Mouse (Mus musculus): ENCODE measurements around the gene Hint1. TPM values are rescaled to one million over a fixed set of nuclear protein-coding genes. Genes with fewer than 3 reads are reported as not detected.
A peak's percentile ranks its signal among the peaks of the same experiment; 100 is the strongest.

The Hint1 gene
- 603 and 672 TPM in 2 replicates for polyA plus RNA-seq (2015; fragmentation: Nextera tagmentation; extraction: Ambion mirVana)

DNA sequence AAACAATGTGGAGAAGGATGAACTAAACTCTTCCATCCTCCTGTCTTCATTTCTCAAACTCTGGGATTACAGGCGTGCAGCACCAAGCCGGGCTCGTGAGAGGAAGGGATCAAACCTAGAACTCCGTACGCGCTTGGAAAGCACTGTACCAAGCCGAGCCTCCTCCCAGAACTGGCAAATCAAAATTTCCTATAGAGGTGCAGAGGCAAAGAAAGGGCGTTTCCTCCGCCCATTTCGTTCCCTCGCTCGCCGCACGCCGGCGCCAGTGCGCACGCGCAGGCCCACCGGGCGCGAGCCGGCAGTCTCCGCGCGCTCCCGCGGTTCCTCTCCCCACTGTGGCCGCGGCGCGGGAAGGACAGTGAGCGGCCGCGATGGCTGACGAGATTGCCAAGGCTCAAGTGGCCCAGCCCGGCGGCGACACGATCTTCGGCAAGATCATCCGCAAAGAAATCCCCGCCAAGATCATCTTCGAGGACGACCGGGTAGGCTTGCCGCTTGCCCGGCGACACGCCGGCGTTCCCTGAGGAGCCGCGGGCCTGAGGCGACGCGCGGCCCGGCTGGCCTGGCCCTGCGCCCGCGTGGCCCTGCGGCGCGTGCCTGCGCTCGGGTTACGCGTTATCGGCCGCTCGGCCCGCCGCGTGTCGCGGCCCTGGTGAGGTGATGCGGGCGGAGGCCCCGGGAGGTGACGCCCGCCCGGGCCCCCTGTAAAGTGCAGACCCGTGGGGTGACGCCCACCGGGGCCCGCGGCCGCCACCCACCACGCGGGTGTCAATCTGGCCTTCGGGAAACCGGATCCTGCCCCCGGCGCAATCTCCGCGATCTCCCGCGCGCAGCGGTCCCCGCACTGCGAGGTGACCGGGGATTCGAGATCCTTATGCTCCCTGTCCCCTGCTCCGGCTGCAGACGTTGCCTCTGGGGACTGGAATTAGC is at the start of gene Hint1:
Gene Hint1, plus strand, starts transcription at position 265 of the 930 bp plus-strand sequence.
- peak; percentile 85 for ATAC-seq (ENCODE audit: borderline replicate concordance, extremely low read depth, low FRiP score, low TSS enrichment)
- H3K27ac ChIP-seq: peak within 1 kb of the TSS; percentile 89
- H3K36me3 ChIP-seq: peaks cover 20% of the 10 kb centered on the region
- H3K4me1 ChIP-seq: peaks cover 17% of the 10 kb centered on the region
- peak within 1 kb of the TSS; percentile 90 for H3K9ac ChIP-seq
- H3K9me3 ChIP-seq: no peaks in the 10 kb centered on the region
- peak within 1 kb of the TSS; percentile 57 for H3K4me2 ChIP-seq
- peak within 1 kb of the TSS; percentile 80 for H3K4me3 ChIP-seq
- under 1% methylated on average over 107 of the region's 107 CpGs for WGBS
- no peaks in the 10 kb centered on the region for H3K27me3 ChIP-seq

- Histone ChIP-seq H3K9me3 (no peaks in the 10 kb centered on the region), H3K36me3 (no peaks in the 10 kb centered on the region), H3K4me1 (no peaks in the 10 kb centered on the region), H3K4me3 (no peak overlapping the region), H3K27me3 (no peaks in the 10 kb centered on the region), H3K9ac (no peak overlapping the region), H3K27ac (no peak overlapping the region), H3K4me2 (no peak overlapping the region)
- 51% methylated on average over 4 of the region's 4 CpGs for WGBS
- ATAC-seq (ENCODE audit: borderline replicate concordance, extremely low read depth, low FRiP score, low TSS enrichment): no peak
These were observed 48.7 kb upstream of the Hint1 start for GRCm38 (mm10) chr11:54817449-54817848.

- H3K9ac ChIP-seq: no peak overlapping the region
- WGBS: 60% methylated on average over 7 of the region's 7 CpGs
These were observed 46.7 kb upstream of the Hint1 start for GRCm38 (mm10) chr11:54819489-54819888.

DNA sequence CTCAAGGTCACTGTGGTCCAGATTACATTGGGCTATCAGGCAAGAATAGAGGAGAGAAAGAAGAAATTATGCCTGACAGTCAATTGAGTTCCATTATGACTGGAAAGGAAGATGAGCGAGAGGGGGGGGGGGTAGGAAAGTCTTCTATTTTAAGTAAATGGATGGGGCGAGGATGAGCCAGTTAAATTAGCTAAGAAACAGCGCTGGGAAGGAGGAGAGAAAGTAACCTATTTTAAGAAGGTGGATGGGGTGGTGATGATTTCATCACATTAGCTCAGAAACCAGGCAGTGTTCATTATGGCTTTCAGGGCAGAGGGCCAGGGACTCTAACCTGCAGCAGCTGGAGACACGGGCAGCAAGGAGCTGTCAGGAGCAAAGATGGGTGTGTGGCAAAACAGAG is 42.7 kb upstream of the Hint1 start:
- no peak overlapping the region for H3K4me2 ChIP-seq
- WGBS: 65% methylated on average over 4 of the region's 4 CpGs
- H3K9me3 ChIP-seq: no peaks in the 10 kb centered on the region

More at GRCm38 (mm10) chr11:54819489-54819888, 46.7 kb upstream of the Hint1 start:
- Histone ChIP-seq H3K27ac (no peak overlapping the region), H3K9me3 (no peaks in the 10 kb centered on the region), H3K4me2 (no peak overlapping the region), H3K4me1 (no peaks in the 10 kb centered on the region), H3K27me3 (no peaks in the 10 kb centered on the region), H3K4me3 (no peak overlapping the region), H3K36me3 (no peaks in the 10 kb centered on the region)
- ATAC-seq (ENCODE audit: borderline replicate concordance, extremely low read depth, low FRiP score, low TSS enrichment): no peak

DNA sequence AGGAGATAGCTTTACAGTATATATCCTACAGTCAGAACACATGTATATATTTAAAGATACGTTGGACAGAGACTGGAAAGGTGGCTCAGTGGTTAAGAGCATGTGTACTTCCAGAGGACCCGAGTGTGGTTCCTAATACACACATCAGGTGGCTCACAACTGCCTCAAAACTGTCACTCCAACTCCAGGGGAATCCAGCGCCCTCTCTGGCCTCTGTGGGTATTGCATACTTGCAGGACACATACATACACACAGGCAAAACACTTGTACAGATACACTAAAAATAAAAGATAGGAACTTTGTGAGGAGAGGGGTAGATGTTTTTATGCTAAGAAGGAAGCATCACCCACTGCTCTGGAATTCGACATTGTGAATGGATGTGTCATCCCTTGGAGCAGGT is 40.4 kb upstream of the Hint1 start:
- Histone ChIP-seq H3K4me2 (no peak overlapping the region), H3K9ac (no peak overlapping the region), H3K4me1 (no peaks in the 10 kb centered on the region), H3K9me3 (no peaks in the 10 kb centered on the region), H3K27me3 (no peaks in the 10 kb centered on the region), H3K27ac (no peak overlapping the region), H3K4me3 (no peak overlapping the region), H3K36me3 (no peaks in the 10 kb centered on the region)
- no peak for ATAC-seq (ENCODE audit: borderline replicate concordance, extremely low read depth, low FRiP score, low TSS enrichment)
- WGBS: 71% methylated on average over 4 of the region's 4 CpGs

More for the DNA sequence above, 42.7 kb upstream of the Hint1 start:
- Histone ChIP-seq H3K27ac (no peak overlapping the region), H3K9ac (no peak overlapping the region), H3K4me3 (no peak overlapping the region), H3K4me1 (no peaks in the 10 kb centered on the region), H3K27me3 (no peaks in the 10 kb centered on the region), H3K36me3 (no peaks in the 10 kb centered on the region)
- ATAC-seq (ENCODE audit: borderline replicate concordance, extremely low read depth, low FRiP score, low TSS enrichment): no peak

- H3K9ac ChIP-seq: no peak overlapping the region
- H3K27me3 ChIP-seq: no peaks in the 10 kb centered on the region
- H3K4me3 ChIP-seq: no peak overlapping the region
- H3K9me3 ChIP-seq: no peaks in the 10 kb centered on the region
- no peaks in the 10 kb centered on the region for H3K4me1 ChIP-seq
- no peak overlapping the region for H3K4me2 ChIP-seq
- WGBS: 89% methylated on average over 8 of the region's 8 CpGs
- H3K36me3 ChIP-seq: no peaks in the 10 kb centered on the region
- no peak overlapping the region for H3K27ac ChIP-seq
- no peak for ATAC-seq (ENCODE audit: borderline replicate concordance, extremely low read depth, low FRiP score, low TSS enrichment)
These were observed 39.4 kb upstream of the Hint1 start for GRCm38 (mm10) chr11:54826819-54827218.

DNA sequence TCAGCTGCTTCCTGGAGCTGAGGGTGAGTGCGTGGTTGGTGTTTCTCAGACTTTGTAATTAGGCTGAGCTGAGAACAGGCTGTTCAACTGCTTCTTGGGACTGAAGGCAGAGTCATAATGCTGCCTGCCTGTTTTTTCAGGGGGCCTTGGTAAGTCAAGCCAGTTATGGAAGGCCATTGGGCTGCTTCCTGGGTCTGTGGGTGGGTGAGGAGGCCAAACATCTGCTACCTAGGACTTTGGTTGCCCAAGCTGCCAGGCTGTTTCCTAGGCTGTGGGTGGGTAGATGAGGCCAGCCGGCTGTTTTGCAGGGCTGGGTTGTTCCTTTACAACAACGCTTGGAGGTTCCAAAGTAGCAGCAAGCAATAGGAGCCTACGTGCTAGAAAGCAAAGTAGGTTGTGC is 32.4 kb upstream of the Hint1 start:
- WGBS: 83% methylated on average over 4 of the region's 4 CpGs
- Histone ChIP-seq H3K9me3 (no peaks in the 10 kb centered on the region), H3K36me3 (no peaks in the 10 kb centered on the region), H3K4me2 (no peak overlapping the region), H3K9ac (no peak overlapping the region), H3K4me1 (no peaks in the 10 kb centered on the region), H3K27me3 (no peaks in the 10 kb centered on the region), H3K27ac (no peak overlapping the region), H3K4me3 (no peak overlapping the region)
- ATAC-seq (ENCODE audit: borderline replicate concordance, extremely low read depth, low FRiP score, low TSS enrichment): no peak

GRCm38 (mm10) chr11:54834596-54834995 is 31.6 kb upstream of the Hint1 start:
- Histone ChIP-seq H3K4me3 (no peak overlapping the region), H3K9ac (no peak overlapping the region), H3K27ac (no peak overlapping the region), H3K27me3 (no peaks in the 10 kb centered on the region), H3K36me3 (no peaks in the 10 kb centered on the region), H3K9me3 (no peaks in the 10 kb centered on the region), H3K4me1 (no peaks in the 10 kb centered on the region), H3K4me2 (no peak overlapping the region)
- 59% methylated on average over 2 of the region's 2 CpGs for WGBS
- no peak for ATAC-seq (ENCODE audit: borderline replicate concordance, extremely low read depth, low FRiP score, low TSS enrichment)

DNA sequence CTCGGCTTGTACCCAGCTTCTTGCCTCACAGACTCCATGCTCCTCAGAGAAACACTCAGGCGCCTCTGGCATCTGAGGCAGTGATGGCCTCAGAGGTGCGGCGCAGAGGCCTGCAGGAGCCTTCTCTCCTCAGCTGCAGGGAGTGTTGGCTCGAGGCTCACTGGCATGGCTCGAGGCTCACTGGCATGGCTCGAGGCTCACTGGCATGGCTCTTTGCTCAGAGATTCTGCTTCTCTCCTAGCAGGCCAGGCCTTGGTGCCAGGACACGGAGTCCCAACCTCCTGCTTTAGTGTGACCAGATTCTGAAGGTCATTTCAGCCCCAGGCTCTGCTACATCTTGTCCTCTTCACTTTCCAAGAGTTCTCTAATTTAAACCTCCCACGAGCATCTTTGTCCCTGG is 30.1 kb upstream of the Hint1 start:
- Histone ChIP-seq H3K27ac (no peak overlapping the region), H3K4me2 (no peak overlapping the region), H3K36me3 (no peaks in the 10 kb centered on the region), H3K9me3 (no peaks in the 10 kb centered on the region), H3K27me3 (no peaks in the 10 kb centered on the region), H3K4me1 (no peaks in the 10 kb centered on the region), H3K4me3 (no peak overlapping the region), H3K9ac (no peak overlapping the region)
- 66% methylated on average over 9 of the region's 9 CpGs for WGBS
- no peak for ATAC-seq (ENCODE audit: borderline replicate concordance, extremely low read depth, low FRiP score, low TSS enrichment)

DNA sequence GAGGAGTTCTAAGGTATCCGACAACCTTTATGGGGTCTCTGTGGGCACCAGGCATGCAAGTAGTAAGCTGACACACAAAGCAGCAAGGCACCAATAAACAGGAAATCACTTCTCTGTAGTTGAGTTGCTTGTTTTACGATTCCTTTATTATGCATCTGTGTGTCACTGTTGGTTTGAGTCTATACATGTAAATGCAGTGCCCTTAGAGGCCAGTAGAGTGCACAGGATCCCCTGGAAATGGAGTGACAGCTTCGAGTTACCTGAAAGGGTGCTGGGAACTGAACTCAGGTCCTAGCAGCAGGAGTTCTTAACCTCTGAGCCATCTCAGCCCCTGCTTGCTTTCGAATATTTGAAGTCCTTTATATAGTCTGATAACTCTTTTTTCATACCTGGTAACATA is 26.5 kb upstream of the Hint1 start:
- no peaks in the 10 kb centered on the region for H3K27me3 ChIP-seq
- no peaks in the 10 kb centered on the region for H3K4me1 ChIP-seq
- 91% methylated on average over 4 of the region's 4 CpGs for WGBS
- ATAC-seq (ENCODE audit: borderline replicate concordance, extremely low read depth, low FRiP score, low TSS enrichment): no peak
- no peak overlapping the region for H3K9ac ChIP-seq
- no peak overlapping the region for H3K4me3 ChIP-seq
- no peaks in the 10 kb centered on the region for H3K9me3 ChIP-seq
- no peak overlapping the region for H3K27ac ChIP-seq
- no peaks in the 10 kb centered on the region for H3K36me3 ChIP-seq
- no peak overlapping the region for H3K4me2 ChIP-seq

DNA sequence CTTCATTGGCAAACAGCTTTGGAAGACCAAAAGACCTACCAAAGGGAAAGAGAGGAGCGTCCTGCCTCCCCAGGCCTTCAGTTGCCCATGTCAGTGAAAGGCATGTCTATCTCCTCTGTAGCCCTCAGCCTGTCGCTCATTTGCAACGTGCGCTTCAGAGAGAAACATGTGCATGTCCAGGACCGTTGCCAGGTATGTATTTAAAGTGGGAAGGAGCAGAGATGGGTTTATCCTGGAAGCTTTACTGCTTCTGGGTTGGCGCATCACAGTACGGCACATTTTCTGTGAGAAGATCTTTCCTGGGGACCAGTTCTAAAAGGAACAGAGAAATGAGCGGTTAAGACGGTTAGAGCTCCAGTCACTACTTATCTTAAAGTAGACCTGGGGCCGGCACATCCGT is 25.3 kb upstream of the Hint1 start:
- Histone ChIP-seq H3K9ac (no peak overlapping the region), H3K36me3 (no peaks in the 10 kb centered on the region), H3K27ac (no peak overlapping the region), H3K4me2 (no peak overlapping the region), H3K4me1 (no peaks in the 10 kb centered on the region), H3K9me3 (no peaks in the 10 kb centered on the region), H3K4me3 (no peak overlapping the region), H3K27me3 (no peaks in the 10 kb centered on the region)
- 83% methylated on average over 11 of the region's 11 CpGs for WGBS
- no peak for ATAC-seq (ENCODE audit: borderline replicate concordance, extremely low read depth, low FRiP score, low TSS enrichment)

GRCm38 (mm10) chr11:54844424-54844823 is 21.8 kb upstream of the Hint1 start:
- H3K4me1 ChIP-seq: no peaks in the 10 kb centered on the region
- H3K36me3 ChIP-seq: no peaks in the 10 kb centered on the region
- no peak for ATAC-seq (ENCODE audit: borderline replicate concordance, extremely low read depth, low FRiP score, low TSS enrichment)
- H3K4me3 ChIP-seq: no peak overlapping the region
- no peaks in the 10 kb centered on the region for H3K9me3 ChIP-seq
- no peak overlapping the region for H3K27ac ChIP-seq
- 59% methylated on average over 9 of the region's 9 CpGs for WGBS
- no peak overlapping the region for H3K9ac ChIP-seq
- no peak overlapping the region for H3K4me2 ChIP-seq
- H3K27me3 ChIP-seq: no peaks in the 10 kb centered on the region
